Mouse (Mus musculus) fibroblast of lung, adult 2 months (primary cell): ENCODE data around the gene Stard3nl.

ENCODE experiments used
- DNase-seq: peaks from one replicate; pipeline ENCODE4 v3.0.0-alpha.2; 2011; ENCODE audit warnings: low read depth

Stard3nl gene

DNA sequence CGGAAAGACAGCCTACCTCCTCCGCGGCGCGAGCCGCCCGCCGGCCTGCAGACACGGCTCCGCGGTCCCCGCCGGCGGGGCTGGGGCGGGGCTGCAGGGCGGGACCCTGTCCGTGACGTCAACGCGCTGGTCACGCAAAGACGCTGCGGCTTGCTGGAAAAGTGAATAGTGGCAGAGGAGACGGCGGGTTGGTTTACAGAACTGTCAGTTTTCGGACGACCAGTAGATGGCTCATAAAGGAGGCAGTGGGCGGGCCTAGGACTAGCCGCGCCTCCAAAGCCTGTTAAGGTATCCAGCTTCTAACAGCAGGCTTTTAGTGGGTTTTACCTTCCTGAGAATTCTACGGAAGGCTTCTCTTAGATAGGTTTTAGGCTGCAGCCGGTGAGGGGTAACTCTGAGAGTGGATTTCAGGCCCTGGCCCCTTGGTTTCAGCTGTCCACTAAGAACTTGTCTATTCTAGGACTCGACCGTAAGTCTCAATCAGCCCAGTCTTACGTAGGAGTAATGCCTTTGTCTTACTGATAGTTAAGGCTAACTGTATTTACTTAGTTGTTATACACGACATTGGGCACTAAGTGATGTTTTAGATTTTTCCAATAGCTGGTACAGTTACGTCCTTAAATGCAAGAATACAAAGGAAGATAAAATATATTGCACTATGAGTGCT is at the start of gene Stard3nl:
Stard3nl (minus strand) TSS at position 108 of the 667 bp plus-strand sequence.
- peak; percentile 98 for DNase-seq

DNA sequence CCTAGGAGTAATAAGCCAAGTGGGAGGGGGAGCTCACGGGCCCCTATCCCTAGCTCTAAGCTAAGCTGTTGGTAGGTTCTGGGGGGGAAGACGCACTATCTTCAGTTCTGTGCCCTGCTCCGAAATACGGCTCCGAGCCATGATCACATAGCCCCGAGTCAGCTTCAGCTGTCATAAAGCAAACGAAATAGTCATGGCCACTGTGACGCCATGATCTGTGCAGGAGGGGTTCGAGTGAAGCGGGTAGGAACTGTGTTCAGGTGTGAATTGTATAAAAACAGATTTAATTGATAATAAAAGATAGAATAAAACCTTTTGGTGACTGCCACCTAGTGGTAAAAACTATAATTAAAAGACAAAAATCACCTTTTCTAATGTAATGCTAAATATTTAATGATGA is 42.4 kb upstream of the Stard3nl start:
- no peak for DNase-seq

DNA sequence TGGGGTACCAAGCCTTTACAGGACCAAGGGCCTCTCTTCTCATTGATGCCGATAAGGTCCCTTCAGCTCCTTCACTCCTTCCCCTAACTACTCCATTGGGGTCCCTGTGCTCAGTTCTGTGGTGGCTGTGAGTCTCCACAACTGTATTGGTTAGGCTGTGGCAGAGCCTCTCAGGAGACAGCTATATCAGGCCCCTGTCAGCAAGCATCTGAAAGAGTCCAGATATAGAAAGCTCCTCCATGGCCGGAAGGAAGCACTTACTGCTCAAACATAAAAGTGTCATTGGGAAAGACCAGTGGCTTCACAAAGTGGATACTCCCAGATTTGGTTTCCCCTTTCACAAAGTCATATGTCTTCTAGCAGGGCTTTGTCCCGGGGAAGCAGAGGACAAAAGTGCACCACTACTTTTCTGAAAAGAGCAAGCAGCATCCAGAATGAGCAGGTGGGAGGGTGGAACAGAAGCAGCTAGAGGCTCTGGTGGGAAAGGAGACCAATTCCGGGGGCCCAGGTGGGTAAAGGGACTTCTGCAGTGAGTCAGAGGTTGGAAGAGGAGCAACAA is 34.3 kb upstream of the Stard3nl start:
- no peak for DNase-seq

DNA sequence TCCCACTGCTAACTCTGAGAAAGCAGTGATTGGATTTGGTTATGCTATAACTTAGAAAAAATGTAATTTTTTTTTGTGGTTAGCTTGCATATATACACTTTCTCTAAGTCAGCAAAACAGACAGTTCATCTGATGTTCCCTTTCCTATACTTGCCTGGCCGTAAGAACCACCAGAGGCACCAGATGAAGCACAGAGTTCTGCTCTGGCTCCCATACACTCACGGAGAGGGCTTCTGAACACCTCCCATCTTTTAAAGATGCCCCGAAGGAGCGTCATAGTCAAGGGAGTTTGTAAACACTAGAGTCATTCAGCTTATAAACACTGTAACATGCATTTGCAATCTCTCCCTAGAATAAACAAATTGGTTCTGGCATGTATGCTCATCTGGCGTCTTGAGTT is 32.5 kb upstream of the Stard3nl start:
- no peak for DNase-seq

DNA sequence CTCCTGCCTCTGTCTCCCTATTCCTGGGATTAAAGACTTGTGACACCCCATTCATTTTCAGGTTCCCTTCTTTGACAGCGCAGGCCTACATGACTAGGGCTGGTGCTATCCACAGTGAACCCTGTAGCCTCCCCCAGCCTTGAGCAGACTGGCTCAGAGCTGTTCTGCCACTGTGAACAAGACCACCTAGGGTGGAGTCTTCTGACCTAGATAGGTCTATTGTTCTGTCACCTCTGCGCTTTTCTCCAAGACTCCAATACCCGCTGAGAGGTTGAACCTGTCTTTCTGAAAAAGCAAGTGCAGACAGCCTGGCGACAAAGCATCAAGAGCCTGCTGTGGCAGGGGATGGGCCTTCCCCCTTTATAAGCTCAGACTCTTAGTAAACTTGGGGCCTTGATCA is 29.0 kb upstream of the Stard3nl start:
- DNase-seq: no peak

DNA sequence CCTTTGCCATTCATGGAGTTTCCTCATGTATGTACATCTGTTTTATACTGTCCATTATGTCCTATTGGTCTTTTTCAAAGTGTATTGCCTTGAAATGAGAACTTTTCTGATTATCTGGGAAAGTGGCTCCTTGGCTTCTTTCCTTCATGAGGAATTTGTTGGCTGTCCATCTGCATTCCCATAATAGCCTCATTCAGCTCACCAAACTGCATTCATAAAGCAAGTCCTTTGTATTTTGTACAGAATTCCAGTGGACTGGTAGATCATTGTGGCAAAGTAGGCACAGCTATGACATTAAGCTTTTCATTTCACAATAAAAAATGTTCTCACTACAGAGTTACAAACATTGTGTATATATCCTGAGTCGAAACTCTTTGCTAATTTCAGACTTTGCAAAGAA is 26.9 kb upstream of the Stard3nl start:
- DNase-seq: peak; percentile 9

DNA sequence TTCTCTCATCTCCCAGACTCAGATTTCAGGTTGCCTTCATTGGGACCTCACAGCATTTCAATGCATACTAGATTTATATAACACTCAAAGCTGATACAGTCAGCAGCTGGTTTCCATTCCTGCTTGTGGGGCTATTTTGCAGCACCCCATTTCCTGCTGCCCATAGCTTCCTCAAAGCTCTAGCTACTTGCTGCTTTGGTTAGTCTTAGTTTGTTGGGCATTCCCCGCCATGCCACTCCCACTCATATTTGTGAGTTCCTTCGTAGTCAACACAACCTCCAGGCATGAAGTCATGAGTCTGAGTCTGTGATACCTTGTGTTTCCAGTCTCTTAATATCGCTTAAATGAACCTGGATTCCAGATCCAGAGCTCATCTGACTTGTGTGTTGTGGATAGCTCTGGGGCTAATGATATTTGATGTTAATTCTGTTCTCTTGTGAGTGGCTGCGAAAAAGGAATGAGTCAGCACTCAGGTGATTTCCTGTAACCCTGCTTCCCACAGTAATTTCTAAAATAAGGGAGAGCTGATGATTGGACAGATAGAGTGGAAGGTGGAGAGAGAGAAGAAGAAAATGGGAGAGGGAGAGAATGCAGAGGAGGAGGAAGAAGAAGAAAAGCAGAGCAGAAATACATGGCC is 22.4 kb upstream of the Stard3nl start:
- DNase-seq: no peak

DNA sequence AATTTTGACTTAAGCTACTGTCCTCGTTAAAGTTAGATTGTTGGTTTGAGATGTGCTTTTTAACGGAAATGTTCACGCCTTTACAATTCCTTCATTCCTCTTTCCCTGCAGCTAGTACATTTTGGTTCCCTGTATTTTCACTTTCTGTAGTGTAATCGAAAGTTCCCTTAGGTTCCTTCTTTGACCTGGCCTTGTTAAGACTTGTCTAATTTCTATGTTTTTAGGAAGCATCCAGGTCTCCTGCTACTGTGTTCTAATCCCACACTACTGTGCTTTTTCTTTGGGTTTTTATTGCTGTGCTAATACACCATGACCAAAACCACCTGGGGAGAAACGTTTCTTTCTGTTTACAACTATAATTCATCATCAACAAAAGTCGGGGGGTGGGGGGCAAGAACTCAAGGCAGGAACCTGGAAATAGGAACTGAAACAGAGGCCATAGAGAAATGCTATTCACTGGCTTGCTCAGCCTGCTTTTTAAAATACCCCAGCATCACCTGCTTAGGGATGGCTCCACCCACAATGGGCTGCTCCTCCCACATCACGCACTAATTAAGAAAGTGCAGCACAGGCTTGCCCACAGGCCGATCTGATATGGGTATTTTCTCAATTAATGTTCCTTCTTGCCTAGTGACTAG is 20.4 kb upstream of the Stard3nl start:
- no peak for DNase-seq

DNA sequence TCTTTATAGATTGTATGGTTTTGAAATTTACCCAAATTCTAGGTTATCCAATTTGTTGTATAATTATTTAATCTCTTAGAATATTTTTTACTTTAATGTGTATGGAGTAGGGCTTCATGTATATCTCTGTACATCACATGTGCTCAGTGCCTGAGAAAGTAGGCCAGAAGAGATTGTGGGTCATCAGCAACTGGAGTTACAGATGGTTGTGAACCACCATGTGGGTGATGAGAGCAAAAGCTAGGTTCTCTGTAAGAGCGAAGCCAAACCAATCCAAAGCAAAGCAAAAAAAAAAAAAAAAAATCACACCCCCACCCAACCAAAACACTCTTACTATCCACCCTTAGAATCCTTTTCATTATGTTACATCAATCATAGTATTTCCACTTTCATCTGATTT is 19.7 kb upstream of the Stard3nl start:
- no peak for DNase-seq

DNA sequence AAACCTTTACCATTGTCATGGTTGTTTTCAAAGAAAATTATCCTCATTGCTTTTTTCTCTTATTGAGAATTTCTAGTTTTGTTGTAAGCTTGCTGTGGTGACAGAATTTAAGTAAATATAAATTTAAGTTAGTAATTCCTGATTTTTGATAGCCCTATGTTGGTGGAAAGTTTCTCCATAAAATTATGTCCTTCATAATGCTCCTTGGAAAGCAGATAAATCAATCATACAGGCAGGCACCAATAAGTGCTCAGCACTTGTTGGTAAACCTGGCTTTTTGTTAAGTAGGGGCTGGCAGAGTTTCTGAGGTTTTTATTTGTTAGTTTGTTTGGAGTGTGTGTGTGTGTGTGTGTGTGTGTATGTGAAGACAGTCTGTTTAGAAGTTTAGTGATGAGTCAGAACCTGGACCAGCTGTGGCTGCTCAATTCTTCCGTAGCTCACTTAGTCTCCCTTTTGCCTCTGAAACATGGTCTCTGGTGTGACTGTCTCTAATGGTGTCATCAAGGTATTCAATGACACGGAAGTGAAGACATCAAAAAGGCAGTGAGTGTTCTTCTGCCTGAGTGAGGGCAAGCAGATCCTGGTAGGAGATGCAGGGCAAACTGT is 16.8 kb upstream of the Stard3nl start:
- DNase-seq: no peak

DNA sequence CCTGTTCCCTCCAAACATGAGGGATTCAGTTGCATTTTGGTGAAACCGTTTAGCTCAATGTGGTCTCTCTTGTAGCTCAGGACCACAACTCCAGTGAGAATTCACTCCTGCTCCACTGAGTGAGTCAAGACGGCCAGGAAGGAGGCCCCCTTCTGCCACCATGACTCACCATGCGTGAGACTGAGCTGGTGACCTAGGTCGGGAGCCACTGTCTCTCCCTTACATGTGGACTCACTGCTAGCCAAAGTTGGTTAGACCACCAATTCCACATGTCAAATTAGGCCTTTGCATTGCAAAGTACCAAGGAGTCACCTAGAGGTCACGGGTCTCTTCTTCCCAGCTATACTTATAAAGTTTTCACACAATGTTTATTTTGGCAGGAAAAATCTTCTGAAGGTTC is 16.3 kb upstream of the Stard3nl start:
- no peak for DNase-seq

DNA sequence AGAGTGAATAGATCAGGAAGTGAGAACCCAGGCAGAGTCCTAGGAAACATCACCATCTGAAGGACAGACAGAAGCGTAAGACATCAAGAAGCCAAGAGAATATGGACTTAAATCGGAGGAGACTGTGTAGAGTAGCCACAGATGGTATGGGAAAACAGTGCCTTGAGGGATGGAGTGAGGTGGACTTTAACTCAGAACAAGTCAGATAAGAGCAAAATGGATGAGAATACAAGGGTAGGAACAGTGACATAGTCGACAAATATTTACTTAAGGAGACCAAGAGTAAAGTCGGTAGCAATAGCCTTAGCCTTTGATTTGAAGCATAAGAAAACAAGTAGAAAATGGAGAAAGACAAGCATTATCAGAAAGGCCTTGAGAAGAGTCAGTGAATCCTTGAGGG is 15.1 kb upstream of the Stard3nl start:
- DNase-seq: no peak

DNA sequence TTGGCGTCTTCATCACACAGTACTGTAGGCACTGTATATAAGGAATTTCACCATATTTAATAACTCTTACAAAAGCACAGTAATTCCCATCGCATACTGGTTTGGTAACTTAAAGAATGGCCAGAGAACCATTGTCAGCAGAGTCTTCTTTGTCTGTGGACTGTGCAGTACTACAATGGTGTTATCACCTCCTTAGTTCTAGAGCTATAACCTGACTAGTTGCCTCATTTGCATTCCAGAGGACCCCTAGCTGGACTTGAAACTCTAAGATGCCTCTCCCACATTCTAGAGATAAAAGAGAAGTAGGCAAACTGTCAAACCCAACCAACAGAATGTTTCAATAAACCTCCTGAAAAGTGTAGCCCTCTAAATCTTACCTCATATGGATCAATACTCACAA is 12.4 kb upstream of the Stard3nl start:
- DNase-seq: no peak

DNA sequence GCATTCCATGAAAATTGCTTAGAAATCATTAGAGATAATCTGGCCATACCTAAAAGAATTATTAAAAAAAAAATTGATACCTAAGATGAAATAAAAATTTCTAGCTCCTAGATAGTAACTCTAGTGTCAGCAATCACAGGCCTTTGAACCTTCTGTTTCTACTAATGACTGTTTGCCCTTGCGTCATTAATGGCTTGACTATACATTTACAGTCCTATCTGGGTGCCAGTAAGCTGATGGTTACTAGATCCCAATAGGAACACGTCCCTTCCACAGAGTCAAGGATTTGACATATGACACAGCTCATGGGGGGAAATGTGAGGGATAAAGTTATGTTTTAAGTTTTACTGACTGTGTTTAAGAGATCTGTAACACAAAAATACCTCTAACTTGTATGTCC is 9.0 kb upstream of the Stard3nl start:
- no peak for DNase-seq

DNA sequence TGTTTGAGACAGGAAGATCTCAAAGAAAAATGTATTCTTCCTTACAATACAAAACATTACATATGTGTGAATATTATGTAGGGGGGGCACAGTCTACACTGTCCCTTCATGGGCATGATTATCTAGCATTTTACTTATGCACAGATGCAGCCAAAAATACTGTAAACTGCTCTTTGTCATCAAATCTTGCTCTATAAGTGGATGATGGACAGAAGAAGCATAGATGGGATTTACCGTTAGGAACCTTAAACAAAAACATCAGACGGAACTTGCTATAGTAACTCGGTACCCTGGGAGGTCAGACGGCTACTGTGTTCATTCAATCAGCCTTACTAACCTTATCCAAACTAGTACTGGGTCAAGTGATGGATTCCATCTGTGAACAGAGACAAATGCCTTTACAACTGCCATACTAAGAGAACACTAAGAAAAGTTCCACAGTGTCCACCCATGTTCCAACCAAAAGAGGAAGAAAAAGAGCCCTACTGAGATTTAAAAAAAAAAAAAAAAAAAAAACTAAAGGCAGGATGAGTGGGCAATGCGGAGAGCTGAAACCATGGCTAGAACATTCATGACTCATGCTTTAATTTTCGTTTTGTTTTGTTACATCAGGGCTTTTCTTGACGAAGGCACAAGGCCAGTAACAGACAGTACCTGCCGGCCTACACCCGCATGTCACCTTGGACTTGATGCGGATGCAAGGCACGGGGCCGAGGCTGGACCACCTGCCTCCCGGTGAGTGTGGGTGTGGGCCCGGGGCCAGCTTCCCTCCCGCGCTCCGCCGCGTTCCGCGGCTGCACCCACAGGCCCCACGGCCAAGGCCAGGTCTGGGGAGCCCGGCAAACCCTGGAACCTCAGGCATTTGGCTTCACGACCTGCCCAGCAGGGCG is 552 bp downstream of the Stard3nl start:
- no peak for DNase-seq

DNA sequence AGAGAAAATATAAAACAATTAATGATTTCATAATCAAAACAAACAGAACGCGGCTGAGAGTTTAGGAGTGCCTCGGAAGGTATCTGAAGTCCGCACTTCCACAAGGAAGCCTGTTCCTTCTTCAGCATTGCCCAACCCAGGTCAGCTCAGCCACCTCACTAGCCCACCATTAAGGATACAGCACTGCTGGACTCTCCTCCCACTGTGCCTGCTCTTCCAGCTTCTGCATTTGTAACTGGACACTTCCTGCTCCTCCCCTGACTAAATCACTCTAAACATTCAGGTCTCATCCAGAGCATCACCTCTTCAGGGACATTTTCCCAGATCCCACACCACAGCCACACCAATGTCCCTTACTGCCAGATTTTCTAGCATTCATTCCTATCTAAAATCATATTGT is 1.4 kb downstream of the Stard3nl start:
- DNase-seq: no peak

DNA sequence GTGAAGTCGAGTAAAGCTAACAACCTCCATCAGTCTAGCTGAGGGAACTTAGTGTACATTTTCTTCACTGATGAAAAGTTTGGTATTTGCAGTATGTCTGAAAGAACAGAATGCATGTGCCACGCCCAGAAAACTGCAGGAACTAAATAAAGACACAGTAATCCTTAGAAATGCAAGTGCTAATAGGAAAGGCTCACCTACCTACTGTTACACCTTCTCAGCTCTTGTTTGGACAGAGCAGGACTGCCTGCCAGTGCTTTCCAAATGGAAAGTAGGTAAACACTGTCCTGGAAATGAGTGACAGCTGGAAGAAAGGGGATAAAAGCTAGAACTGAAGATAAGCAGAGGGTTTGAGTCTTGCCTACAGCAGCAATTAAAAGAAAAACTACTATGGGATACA is 1.9 kb downstream of the Stard3nl start:
- DNase-seq: no peak

DNA sequence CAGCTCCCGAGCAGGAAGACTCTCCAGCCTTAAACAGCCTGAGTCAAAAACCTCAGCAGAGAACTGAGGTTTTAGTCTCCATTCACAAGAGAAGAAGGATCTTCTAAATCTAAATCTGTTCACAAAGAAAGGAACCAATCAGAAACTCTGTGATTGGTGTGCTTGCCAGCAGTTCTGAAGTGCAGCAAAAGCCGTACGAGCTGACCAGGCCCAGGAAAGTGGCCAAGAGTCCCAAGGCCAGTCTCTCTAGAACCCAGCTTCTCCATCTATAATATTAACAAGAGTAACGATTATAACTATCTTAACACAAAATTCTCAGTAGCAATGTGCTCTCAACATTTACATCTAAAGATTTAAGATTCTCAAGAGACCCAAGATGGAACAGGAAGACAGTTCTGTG is 4.0 kb downstream of the Stard3nl start:
- DNase-seq: no peak

DNA sequence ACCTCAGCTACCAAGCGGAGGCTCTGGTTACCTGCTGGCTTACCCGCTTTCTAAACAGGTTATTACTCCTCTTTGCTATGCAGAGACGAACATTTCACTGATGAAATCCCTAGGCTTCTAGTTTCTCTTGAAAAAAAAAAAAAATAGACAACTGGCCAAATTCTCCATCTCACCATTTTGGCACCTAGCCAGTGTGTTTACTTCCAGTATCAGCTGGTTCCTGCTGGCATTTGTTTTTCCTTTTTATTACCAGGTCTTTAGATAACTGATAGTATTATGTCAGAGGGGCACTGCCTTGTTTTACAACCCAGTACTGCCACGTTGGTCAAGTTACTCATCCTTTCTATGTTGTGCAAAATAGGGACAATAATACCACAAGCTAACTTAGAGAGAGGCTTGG is 5.3 kb downstream of the Stard3nl start:
- DNase-seq: no peak

DNA sequence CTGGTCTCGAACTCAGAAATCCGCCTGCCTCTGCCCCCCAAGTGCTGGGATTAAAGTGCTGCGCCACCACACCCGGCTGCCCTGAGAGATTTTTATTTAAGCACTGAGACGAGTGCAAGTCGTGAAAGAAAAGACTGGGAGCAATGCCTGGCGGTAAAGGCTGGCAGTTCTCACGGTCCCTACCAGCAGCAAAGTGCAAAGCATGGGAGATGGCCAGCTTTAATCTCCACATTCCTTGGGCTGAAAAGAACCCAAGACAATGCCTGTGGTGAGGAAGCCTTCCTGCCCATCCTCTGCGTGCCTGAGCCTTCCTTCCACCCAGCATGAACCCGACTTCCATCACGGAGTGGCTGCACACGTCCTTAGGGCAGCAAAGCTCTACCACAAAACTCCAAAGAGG is 5.7 kb downstream of the Stard3nl start:
- DNase-seq: no peak

DNA sequence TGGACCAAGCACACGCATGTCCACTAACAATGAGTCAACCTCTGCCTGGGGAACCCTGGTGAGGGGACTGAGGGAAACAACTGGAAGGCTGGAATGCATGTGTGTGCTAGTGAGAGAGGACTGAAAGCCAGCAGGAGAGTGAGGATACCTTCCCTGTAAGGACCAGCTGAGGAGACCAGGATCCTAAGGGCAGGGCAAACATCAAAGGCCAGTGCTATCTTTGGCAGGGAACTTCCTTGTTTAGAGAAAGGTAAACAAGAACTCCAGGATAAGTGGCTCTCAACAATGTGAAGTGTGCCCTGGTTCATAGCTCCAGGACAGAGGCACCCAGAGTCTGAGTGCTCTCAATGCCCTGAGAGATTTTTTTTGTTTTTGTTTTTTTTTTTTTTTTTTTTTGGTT is 6.2 kb downstream of the Stard3nl start:
- no peak for DNase-seq

DNA sequence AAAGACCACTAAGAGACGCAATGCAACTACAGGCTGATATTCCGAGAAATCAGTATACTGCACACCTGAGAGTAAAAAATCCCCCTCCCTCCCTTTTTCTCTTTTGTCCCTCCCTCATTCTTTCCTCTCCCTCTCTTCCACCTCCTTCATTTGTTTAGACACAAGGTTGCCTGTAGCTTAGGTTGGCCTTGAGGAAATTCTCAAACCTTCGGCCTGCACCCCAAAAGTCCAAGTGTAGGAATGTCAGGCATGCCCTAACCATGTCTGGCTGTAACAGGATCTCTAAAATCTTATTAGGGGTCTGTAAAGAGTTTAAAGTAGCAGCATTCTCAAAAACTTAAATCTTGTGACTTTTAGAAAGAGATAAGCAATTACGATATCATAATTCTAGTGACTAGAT is 10.4 kb downstream of the Stard3nl start:
- no peak for DNase-seq
